Mouse (Mus musculus) left cerebral cortex, adult 2 months (tissue): ENCODE data around the gene Dnah9. TPM values are rescaled to one million over a fixed set of nuclear protein-coding genes. Genes with fewer than 3 reads are reported as not detected.

Experiments
- DNase-seq, 2 experiments: peaks; one replicate each; pipeline ENCODE4 v3.0.0; 2021 to 2022; ENCODE audit warnings: low spot score in 2 of 2, mixed read lengths in 1 of 2; ENCODE audit errors: extremely low spot score in 1 of 2
- H3K27ac ChIP-seq: fragments of 200-600 bp; 2 replicates; pipeline ENCODE4 v1.8.1; 2022
- H3K4me3 ChIP-seq: fragments of 200-600 bp; 2 replicates; pipeline ENCODE4 v1.8.1; 2022
- CTCF ChIP-seq: fragments of 200-600 bp; IDR thresholded peaks from 2 replicates; pipeline ENCODE4 v1.8.1; 2022; ENCODE audit warnings: antibody characterized with exemption, mild to moderate bottlenecking, moderate library complexity
- intact Hi-C: fragments of 180-260 bp; cut with DNase I; formaldehyde crosslinking; loops from one replicate; pipeline ENCODE4 v1.15.1; 2025
- total RNA-seq, 2 experiments: library from RNA; stranded (reverse); gene quantifications; 2 replicates each; pipeline ENCODE4 v1.2.3; 2021

Gene Dnah9
- total RNA-seq, 2 experiments from 2014 or later: 2.4 to 4.9 TPM

DNA sequence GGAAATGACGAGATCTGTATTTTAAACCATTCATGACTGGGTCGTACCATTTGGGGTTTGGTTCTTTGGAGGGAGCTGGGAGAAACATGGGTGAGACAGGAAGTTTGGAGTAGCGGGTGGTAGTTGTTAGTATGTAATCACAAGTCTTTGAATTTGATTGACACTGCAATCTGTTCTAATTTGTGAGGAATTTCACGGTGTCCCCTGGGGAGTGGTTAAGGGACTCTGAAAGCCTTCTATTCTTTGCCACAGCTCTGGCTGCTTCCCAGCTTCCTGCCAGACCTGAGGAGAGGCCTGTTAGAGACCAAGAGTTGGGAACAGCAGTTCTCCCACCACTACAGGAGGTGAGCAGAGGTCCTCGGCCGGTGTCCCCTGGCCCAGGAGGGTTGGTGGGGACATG is 352.1 kb downstream of the Dnah9 start:
- H3K4me3 ChIP-seq: no peak overlapping the region

DNA sequence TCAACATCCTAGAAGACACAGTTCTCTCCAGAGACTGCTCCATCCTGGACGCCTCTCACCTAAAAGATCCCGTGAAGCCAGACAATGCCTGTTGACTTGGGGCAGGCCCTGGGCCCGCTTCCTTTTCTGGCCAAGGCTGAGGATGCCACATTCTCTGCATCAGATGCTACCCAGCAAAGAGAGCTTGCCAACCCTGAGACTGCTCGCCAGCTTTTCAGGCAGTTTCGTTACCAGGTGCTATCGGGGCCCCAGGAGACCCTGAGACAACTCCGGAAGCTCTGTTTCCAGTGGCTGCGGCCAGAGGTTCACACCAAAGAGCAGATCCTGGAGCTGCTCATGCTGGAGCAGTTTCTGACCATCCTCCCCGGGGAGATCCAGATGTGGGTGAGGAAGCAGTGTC is 354.0 kb downstream of the Dnah9 start:
- intact Hi-C loops: no loop called here
- no peak for TF ChIP-seq CTCF
- DNase-seq: no peak
- Histone ChIP-seq H3K4me3 (no peak overlapping the region), H3K27ac (no peak overlapping the region)

More for the DNA sequence above, 352.1 kb downstream of the Dnah9 start:
- intact Hi-C loops: no loop called here
- TF ChIP-seq CTCF: no peak
- no peak for DNase-seq
- H3K27ac ChIP-seq: no peak overlapping the region

DNA sequence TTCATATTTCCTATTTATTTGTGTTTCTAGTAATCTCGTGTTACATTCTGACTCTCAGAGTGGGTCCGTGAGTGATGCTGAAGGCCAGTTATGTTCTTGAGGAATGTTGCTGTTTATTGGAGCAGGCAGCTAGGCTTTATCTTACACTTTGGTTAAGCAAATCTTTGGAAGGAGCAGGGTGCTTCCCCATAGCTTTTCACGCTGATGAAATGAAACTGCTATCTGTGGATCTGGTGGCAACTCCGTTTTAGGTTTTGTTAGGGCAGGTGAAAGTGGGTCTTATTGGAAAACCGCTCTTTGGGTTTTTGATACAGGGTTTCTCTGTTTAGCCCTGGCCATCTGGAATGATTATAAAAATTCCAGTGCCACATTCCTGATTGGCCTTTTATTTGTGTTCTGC is 356.3 kb downstream of the Dnah9 start:
- H3K27ac ChIP-seq: no peak overlapping the region
- intact Hi-C loops: no loop called here
- no peak overlapping the region for H3K4me3 ChIP-seq
- no peak for TF ChIP-seq CTCF
- no peak for DNase-seq

DNA sequence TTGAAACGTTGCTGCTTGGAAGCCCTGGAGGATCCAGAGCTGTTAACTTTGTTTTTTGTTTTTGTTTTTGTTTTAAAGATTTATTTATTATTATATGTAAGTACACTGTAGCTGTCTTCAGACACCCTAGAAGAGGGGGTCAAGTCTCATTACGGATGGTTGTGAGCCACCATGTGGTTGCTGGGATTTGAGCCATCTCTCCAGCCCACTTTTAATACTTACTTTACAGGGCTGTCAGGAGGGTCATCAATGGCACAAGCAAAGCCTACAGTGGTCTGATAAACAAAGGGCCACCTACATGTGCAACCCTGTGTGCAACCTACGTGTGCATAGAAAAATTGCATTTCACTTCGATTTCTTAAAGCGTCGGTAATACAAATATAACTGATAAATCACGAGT is 360.8 kb downstream of the Dnah9 start:
- peak overlapping the region; percentile 97 for H3K27ac ChIP-seq
- no peak for DNase-seq
- intact Hi-C loops: loop anchor here (2.0 to 10.0 kb wide), 3 partner anchors 19 to 563 kb away; partner anchors contain the start of gene Map2k4
- TF ChIP-seq CTCF: no peak
- H3K4me3 ChIP-seq: peak overlapping the region; percentile 96

DNA sequence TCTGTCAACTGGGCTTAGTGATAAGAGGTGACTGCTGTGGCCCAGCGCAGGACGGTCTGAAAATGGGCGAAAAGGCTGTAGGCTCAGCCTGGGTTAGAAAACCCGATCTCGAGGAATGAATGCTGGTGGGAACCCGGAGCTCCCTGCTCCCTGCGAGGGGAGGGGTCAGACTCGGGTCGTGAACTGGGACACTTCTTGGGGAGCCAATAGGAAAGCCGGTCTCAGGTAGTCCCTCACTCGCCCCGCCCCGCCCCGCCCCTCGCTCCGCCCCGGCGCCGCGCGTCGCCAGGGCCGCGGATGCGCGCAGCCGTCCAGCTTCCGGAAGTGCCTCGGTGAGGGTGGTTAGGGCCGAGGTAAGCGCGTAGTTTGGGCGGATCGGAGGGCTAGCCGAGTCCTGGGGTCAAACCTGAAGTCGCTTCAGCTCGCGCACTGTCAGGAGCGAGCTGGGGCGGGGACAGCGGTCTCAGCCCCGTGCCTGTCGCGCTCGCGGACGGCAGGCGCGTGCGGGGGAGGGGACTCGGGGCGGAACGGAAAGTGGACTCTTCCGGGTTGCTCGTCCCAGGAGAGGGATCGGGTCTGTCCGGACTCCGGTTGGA is 361.3 kb downstream of the Dnah9 start, which contains the start of gene Zkscan6:
Gene Zkscan6, plus strand, starts transcription at position 267 of the 596 bp plus-strand sequence.
- Histone ChIP-seq H3K27ac (peak within 1 kb of the TSS; percentile 97), H3K4me3 (peak within 1 kb of the TSS; percentile 96)
- TF ChIP-seq CTCF: no peak
- peak; percentile 82 for DNase-seq
- intact Hi-C loops: loop anchor here (2.0 to 10.0 kb wide), 3 partner anchors 18 to 562 kb away; partner anchors contain the start of gene Map2k4

DNA sequence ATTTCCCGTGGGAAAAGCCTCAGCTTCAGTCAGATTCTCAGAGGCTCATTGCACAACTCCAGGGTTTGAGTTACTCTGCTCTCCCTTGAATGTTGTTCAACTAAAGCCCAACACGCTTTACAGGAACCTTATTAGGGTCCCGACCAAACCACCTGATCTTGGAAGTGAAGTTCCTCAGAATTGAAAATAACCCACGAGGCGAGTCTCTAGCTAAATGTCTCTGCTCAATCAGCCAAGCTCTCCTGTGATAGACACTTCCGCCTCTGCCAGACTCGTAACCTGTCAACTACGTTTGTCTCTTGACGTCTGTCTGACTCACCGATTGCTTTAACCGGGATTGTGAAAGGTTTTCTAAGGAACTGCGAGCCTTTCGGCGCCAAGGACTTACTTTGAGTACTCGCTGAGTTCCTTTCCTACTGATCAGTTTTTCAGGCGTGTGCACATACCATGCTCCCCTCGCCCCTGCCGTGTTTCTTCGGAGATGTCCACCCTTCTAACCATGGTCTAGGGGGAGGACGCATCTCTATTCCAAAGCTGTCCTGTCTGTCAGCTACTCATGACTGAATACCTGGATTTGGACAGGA is 361.9 kb downstream of the Dnah9 start:
- Histone ChIP-seq H3K27ac (peak overlapping the region; percentile 97), H3K4me3 (peak overlapping the region; percentile 96)
- intact Hi-C loops: loop anchor here (2.0 to 10.0 kb wide), 3 partner anchors 18 to 562 kb away; partner anchors contain the start of gene Map2k4
- TF ChIP-seq CTCF: no peak
- peak; percentile 26 to 37 for DNase-seq

DNA sequence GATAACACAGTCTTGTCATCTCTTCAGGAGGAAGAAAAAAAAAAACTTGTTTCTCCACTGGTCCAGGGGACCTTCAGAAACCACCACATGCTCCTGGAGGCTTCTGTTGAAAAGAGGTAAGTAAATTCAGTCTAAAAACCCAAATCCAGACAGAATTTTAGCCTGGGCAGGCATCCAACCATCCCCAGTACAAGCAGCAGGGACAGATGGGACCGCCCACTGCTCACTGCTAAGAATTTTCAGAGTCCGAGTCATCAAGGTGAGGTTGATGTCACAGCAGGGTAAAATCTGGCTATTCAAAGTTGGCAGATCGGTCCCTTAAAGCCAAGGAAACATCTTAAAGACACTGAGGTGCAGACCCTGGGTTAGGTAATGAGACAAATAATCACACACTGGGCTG is 366.5 kb downstream of the Dnah9 start:
- no peak overlapping the region for H3K4me3 ChIP-seq
- intact Hi-C loops: loop anchor here (10.0 kb wide), 1 partner anchor 557 kb away; no protein-coding TSS in a partner anchor
- TF ChIP-seq CTCF: no peak
- peak; percentile 51 to 85 for DNase-seq
- peak overlapping the region; percentile 81 for H3K27ac ChIP-seq

DNA sequence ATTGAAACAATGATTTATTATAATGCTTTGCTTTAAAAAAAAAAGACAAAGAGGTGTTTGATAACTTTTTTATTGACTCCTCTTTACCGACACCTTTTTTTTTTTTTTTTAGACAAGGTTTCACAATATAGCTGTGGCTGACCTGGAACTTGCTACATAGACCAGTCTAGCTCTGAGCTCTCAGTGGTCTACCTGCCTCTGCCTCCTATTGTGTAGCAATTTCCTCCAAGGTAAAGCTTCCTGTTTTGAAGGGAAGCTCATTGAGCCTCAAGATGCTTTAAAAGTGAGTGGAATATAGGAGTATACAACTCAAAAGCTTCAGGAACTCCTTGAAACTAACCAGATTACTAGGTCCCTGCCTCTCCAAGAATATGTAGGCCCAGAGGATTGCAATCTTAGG is 372.5 kb downstream of the Dnah9 start:
- Histone ChIP-seq H3K4me3 (no peak overlapping the region), H3K27ac (no peak overlapping the region)
- intact Hi-C loops: no loop called here
- no peak for TF ChIP-seq CTCF
- no peak for DNase-seq

DNA sequence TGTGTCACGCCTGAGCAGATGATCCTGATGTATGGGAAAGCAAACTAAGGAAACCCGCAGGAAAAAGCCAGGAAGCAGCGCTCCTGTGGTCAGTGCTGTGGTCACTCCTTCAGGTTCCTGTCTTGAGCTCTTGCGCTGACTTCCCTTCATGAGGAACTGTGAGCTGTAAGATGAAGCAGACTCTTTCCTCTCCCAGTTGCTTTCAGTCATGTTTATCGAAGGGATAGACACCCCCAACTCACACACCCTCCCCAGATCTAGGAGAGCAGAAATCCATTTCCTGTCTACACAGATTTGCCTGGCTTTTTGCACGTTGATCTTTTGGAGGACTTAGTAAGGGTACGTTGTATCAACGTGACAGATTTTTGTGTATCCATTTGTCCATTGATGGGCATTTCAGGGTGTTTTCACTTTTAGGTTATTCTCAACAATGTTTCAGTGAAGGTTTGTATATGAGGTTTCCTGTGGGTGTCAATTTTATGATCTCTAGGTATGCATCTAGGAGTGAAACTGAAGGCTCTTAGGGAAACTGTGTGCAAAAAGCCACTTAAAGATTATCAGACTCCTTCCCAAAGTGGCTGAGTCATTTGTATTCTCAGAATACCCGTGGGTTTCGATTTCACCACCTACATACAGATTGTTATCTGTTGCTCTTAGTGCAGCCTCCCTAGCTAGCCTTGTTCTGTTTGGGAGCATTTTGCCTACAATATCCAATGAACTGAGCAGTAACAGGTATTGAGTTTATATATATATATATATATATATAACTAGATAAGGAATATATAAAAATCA is 373.7 kb downstream of the Dnah9 start:
- no peak for TF ChIP-seq CTCF
- no peak overlapping the region for H3K4me3 ChIP-seq
- DNase-seq: no peak
- no peak overlapping the region for H3K27ac ChIP-seq
- intact Hi-C loops: no loop called here

DNA sequence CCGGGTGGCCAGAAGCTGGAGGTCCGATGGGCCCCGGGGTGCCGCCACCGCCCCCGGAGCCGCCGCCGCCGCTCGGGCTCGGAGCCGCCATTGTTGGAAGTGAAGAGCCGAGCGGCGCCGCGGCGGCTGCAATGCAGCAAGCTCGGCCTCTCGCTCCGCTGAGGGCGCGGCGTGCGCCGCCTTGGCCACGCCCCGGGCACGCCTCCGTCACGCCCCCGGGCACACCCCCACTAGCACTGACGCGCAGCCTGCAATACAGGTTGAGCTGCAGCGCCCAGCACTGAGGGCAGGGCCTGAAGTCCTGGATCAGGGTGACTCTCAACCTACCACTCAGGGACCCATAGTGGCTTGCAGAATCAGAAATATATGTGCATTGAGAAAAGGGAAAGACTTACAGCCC is 380.2 kb downstream of the Dnah9 start, which contains the start of gene Map2k4:
Gene Map2k4, minus strand, starts transcription at position 144 of the 400 bp plus-strand sequence.
- TF ChIP-seq CTCF: no peak
- DNase-seq: peak; percentile 92 to 93
- intact Hi-C loops: loop anchor here (2.0 to 5.0 kb wide), 2 partner anchors 19 to 76 kb away; partner anchors contain the start of gene Zkscan6
- Histone ChIP-seq H3K27ac (peak within 1 kb of the TSS; percentile 95), H3K4me3 (peak within 1 kb of the TSS; percentile 98)

DNA sequence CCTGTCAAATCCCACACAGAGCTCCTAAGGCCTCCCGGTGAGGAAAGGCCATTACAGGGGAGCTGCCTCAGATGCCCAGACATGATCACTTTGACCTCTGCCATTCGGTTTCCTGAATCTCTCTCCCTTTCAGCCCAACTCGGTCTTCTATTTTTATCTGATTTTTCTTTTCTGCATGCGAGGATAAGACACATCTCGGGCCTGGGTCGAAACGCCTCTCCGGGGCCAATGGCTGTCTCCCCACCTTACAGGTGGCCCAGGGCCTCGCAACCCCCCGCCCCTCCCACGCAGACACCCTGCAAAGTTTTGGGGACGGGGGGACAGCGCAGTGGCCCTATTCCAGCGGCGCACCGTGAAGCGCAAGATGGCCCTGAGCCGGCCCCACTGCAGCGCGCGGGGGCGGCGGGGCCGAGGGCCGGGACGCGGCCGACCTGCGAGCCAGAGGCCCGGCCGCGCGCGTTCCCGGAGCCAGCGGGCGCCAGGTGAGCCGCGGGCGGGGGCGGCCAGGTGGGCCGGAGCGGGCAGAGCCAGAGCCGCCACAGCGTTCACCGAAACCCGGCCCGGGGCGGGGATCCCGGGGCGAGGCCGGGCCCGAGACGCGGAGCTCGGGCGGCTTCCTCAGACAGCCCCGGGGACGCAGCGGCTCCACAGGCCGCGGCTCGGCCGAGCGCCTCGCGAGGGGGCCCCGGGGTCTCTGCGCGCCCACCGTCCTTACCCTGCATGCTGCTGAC is 380.8 kb downstream of the Dnah9 start:
- TF ChIP-seq CTCF: no peak
- peak in 1 of 2 experiments; percentile 48 for DNase-seq
- intact Hi-C loops: loop anchor here (2.0 to 5.0 kb wide), 2 partner anchors 19 to 75 kb away; partner anchors contain the start of gene Zkscan6
- Histone ChIP-seq H3K4me3 (peak overlapping the region; percentile 98), H3K27ac (peak overlapping the region; percentile 95)
